Mouse (Mus musculus): Measurements from ENCODE around the gene Gm6465. TPM values are rescaled to one million over a fixed set of nuclear protein-coding genes. Genes with fewer than 3 reads are reported as not detected.
"Not testable (repeated sequence)": the region's sequence is repeated elsewhere in the genome, so short reads cannot be mapped to it uniquely, and the experiment has no call there.

The Gm6465 gene
- total RNA-seq (2021) (not detected), polyA plus RNA-seq (2012; rRNA removed) (not detected in 2 replicates)
- long read RNA-seq = 0 reads

- DNase-seq = not testable (repeated sequence)
Measured at GRCm38 (mm10) chr5:11845239-11845638, at the start of gene Gm6465. Gene Gm6465 (plus strand): TSS chr5:11845539.

GRCm38 (mm10) chr5:11845824-11846223 is 485 bp downstream of the Gm6465 start:
- not testable (repeated sequence) for DNase-seq

- not testable (repeated sequence) for DNase-seq
Measured at GRCm38 (mm10) chr5:11857909-11858308, 12.6 kb downstream of the Gm6465 start.

Other genes with a start within 250 kb of the Gm6465 start
- not detected for gene Gm8922, start 163.6 kb upstream of the Gm6465 start, total RNA-seq (2021)
- not detected in 2 replicates for gene Gm8922, start 163.6 kb upstream of the Gm6465 start, polyA plus RNA-seq (2012; rRNA removed)
- not detected for gene Gm8926, start 75.0 kb upstream of the Gm6465 start, total RNA-seq (2021)
- gene Gm8926, start 75.0 kb upstream of the Gm6465 start, polyA plus RNA-seq (2012; rRNA removed) = not detected in 2 replicates
- gene 4933402N22Rik, start 72.5 kb downstream of the Gm6465 start, total RNA-seq (2021) = not detected
- not detected in 2 replicates for gene 4933402N22Rik, start 72.5 kb downstream of the Gm6465 start, polyA plus RNA-seq (2012; rRNA removed)

Data from adrenal gland, adult 2 months (tissue).